Mouse (Mus musculus) liver, embryonic 15.5 days (tissue): Measurements from ENCODE around the gene Zcwpw1. TPM values are rescaled to one million over a fixed set of nuclear protein-coding genes. Genes with fewer than 3 reads are reported as not detected.
A peak's percentile ranks its signal among the peaks of the same experiment; 100 is the strongest.

Experiments
- ATAC-seq: fragments of 200-750 bp; cut with Nextera tagmentation; 2 replicates; pipeline ENCODE4 v1.8.0; 2017; ENCODE audit warnings: moderate number of reproducible peaks, mild to moderate bottlenecking, moderate library complexity; ENCODE audit not compliant: insufficient read depth
- H3K27ac ChIP-seq: fragments of 300-500 bp; sonication (generic); replicated peaks from 2 replicates; pipeline ENCODE4 v1.5.1; 2015; ENCODE audit warnings: mild to moderate bottlenecking, inconsistent platforms
- H3K27me3 ChIP-seq: fragments of 300-500 bp; sonication (generic); 2 replicates; pipeline ENCODE4 v1.6.1; 2015; ENCODE audit warnings: mild to moderate bottlenecking, inconsistent platforms
- H3K36me3 ChIP-seq: fragments of 300-500 bp; sonication (generic); replicated peaks from 2 replicates; pipeline ENCODE4 v1.6.1; 2015; ENCODE audit warnings: moderate library complexity, mild to moderate bottlenecking, inconsistent platforms
- H3K4me1 ChIP-seq: fragments of 300-500 bp; sonication (generic); replicated peaks from 2 replicates; pipeline ENCODE4 v1.6.1; 2015; ENCODE audit warnings: inconsistent platforms
- H3K4me2 ChIP-seq: fragments of 300-500 bp; sonication (generic); 2 replicates; pipeline ENCODE4 v1.6.1; 2015; ENCODE audit warnings: moderate library complexity, mild to moderate bottlenecking, inconsistent platforms
- H3K4me3 ChIP-seq: fragments of 300-500 bp; sonication (generic); replicated peaks from 2 replicates; pipeline ENCODE4 v1.5.1; 2015; ENCODE audit warnings: mild to moderate bottlenecking, inconsistent platforms
- H3K9ac ChIP-seq: fragments of 300-500 bp; sonication (generic); 2 replicates; pipeline ENCODE4 v1.6.1; 2015; ENCODE audit warnings: moderate library complexity, mild to moderate bottlenecking, inconsistent platforms
- H3K9me3 ChIP-seq: fragments of 300-500 bp; sonication (generic); replicated peaks from 2 replicates; pipeline ENCODE4 v1.6.1; 2016; ENCODE audit warnings: inconsistent platforms
- WGBS: fragments of 180-500 bp; shearing (Covaris S2); methylation state at CpG from one replicate; pipeline ENCODE4 v1.1.7; 2015; ENCODE audit warnings: mixed read lengths; ENCODE audit not compliant: insufficient replicate concordance; 5-methylcytosine and 5-hydroxymethylcytosine counted together
- polyA plus RNA-seq: library from polyadenylated mRNA; unstranded; fragments of >200 nt; fragmentation: Nextera tagmentation; extraction: Ambion mirVana; gene quantifications from 2 replicates; pipeline ENCODE4 v1.2.1, GENCODE M21; 2015

Gene Zcwpw1
- polyA plus RNA-seq, 1 experiment from 2014 or later = 3.2 TPM

DNA sequence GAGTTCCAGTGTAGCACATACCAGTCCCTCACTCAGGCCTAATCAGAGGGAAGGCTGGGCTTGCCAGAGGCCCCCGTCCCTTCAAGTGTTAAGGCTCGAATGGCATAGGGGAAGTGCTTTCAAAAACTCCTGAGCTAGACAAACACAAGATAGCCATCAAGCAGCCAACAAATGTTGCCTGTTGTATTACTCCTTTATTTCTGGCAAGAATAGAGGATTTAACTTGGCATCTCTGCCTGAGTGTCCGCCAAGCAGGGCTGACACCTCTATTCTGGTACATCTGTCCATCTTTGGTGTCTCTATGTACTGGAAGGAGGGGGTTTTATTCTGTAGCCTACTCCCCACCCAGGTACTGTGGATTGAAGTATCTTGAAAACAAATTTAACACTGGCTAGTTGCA is 31.5 kb upstream of the Zcwpw1 start:
- H3K4me1 ChIP-seq = peaks cover 48% of the 10 kb centered on the region
- H3K9ac ChIP-seq = no peak overlapping the region
- WGBS = 68% methylated on average over 3 of the region's 3 CpGs
- peaks cover 87% of the 10 kb centered on the region for H3K36me3 ChIP-seq
- no peak for ATAC-seq
- H3K27ac ChIP-seq = no peak overlapping the region
- H3K27me3 ChIP-seq = no peaks in the 10 kb centered on the region
- H3K4me3 ChIP-seq = no peak overlapping the region
- no peaks in the 10 kb centered on the region for H3K9me3 ChIP-seq
- no peak overlapping the region for H3K4me2 ChIP-seq

DNA sequence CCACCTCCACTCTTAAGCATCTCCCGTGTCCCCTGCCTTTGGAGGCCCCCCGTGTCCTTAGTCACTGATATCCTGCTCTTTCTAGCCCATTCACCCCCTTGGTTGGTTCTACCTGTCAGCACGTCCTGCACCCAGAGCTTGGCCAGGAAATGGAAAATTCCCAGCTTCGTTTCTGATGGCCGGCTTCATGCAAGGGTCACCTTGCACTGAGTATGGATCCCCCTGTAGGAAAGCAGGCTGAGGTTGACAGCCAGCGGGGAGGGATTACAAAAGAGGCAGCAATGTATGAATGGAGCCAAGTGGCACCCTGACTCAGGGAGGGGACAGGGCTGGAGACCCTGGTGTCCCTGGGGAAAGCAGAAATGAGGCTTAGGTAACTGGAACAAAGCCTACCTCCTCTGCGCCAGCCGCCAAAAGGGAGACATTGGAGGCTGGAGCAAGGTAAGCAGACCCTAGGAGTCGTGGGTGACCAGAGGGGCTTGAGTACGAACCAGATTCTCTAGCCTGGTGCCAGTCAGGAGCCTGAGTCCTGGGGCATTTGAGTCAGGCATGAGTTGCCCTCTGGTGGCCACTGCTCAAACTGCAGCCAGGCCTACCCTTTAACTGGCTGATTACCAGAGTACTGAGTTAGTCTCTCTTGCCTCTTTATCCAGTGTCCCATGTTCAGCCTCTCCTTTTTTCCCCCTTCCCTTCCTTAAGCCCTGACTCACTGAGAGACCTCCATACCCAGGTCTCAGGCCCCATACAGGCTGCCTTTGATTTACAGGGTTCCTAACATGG is 30.5 kb upstream of the Zcwpw1 start:
- Histone ChIP-seq H3K36me3 (peaks cover 77% of the 10 kb centered on the region), H3K4me3 (no peak overlapping the region), H3K4me2 (no peak overlapping the region), H3K9ac (no peak overlapping the region), H3K27ac (0 out of 2 replicates have a peak overlapping the region, but pooled peaks have one; percentile 25), H3K4me1 (peaks cover 44% of the 10 kb centered on the region), H3K27me3 (no peaks in the 10 kb centered on the region), H3K9me3 (no peaks in the 10 kb centered on the region)
- WGBS = 56% methylated on average over 10 of the region's 10 CpGs
- ATAC-seq = peak; percentile 29; the same call in 1 of the 2 replicates

DNA sequence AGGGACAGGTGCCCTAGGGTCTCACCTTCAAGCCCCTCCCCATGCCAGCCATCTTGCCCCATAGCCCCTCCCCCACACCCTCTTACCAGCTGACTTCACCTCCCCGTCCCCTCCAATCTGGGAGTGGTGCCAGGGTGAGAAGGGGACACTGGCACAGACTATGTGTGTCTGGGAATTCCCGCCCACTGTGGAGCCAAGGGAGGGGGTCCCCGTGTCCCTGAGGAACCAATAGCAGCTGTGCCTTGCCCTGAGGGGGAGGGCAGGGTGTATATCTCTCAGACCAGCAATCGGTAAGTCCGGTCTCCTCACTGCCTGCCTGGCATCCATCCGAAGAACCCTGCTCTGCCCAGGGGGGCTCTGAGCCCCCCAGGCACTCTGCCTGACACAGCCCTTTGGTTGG is 29.7 kb upstream of the Zcwpw1 start:
- peaks cover 40% of the 10 kb centered on the region for H3K4me1 ChIP-seq
- ATAC-seq = no peak
- H3K9ac ChIP-seq = no peak overlapping the region
- 83% methylated on average over 6 of the region's 6 CpGs for WGBS
- no peaks in the 10 kb centered on the region for H3K27me3 ChIP-seq
- H3K4me2 ChIP-seq = no peak overlapping the region
- 0 out of 2 replicates have a peak overlapping the region, but pooled peaks have one; percentile 25 for H3K27ac ChIP-seq
- peaks cover 69% of the 10 kb centered on the region for H3K36me3 ChIP-seq
- no peak overlapping the region for H3K4me3 ChIP-seq
- H3K9me3 ChIP-seq = no peaks in the 10 kb centered on the region

DNA sequence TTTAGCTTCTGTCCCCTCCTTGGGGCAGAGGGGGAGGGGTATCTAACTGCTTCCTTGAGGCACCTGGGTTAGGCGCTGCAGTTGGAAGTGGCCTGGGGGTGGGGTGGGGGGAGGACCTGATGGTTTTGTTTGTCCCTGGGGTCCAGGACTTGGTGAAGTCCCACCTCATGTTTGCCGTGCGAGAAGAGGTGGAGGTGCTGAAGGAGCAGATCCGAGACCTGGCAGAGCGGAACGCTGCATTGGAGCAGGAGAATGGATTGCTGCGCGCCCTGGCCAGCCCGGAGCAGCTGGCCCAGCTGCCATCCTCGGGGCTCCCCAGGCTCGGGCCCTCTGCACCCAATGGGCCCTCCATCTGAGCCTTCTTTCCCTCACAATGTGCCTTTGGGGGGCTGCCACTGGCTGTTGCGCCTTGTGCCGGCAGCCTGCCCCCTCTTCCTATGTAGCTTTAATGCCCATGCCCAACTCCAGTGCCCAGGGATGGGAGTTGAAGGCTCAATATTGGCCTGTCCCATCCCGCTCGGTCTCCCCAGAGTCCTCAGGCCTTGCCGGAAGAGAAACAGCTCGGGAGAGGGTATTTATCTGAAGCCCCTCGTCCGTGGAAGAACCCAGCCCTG is 28.6 kb upstream of the Zcwpw1 start:
- Histone ChIP-seq H3K9ac (no peak overlapping the region), H3K4me3 (no peak overlapping the region), H3K27ac (no peak overlapping the region), H3K9me3 (no peaks in the 10 kb centered on the region), H3K27me3 (no peaks in the 10 kb centered on the region), H3K36me3 (peaks cover 58% of the 10 kb centered on the region), H3K4me1 (peaks cover 33% of the 10 kb centered on the region), H3K4me2 (no peak overlapping the region)
- 90% methylated on average over 19 of the region's 19 CpGs for WGBS
- no peak for ATAC-seq

DNA sequence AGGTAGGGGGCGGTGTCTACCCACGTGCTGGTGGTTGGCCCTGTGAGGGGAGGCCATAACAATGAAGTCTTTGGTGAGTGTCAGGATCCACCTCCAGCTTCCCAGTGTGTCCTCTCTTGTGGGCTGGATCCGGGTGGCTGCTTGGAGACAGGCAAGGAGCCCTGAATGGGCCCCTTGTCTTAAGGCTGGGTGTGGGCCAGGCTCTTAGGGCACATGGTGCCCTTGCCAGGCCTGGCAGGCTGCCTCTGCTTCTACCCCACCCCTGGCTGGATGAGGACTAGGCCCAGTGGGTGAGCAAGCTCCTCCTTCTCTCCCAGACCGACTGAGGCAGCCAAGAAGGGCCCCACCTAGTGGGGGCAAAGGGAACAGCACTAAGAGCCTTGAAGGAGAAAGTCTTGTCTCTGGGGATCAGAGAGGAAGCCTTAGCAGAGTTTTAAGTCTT is 27.6 kb upstream of the Zcwpw1 start:
- 43% methylated on average over 4 of the region's 4 CpGs for WGBS

DNA sequence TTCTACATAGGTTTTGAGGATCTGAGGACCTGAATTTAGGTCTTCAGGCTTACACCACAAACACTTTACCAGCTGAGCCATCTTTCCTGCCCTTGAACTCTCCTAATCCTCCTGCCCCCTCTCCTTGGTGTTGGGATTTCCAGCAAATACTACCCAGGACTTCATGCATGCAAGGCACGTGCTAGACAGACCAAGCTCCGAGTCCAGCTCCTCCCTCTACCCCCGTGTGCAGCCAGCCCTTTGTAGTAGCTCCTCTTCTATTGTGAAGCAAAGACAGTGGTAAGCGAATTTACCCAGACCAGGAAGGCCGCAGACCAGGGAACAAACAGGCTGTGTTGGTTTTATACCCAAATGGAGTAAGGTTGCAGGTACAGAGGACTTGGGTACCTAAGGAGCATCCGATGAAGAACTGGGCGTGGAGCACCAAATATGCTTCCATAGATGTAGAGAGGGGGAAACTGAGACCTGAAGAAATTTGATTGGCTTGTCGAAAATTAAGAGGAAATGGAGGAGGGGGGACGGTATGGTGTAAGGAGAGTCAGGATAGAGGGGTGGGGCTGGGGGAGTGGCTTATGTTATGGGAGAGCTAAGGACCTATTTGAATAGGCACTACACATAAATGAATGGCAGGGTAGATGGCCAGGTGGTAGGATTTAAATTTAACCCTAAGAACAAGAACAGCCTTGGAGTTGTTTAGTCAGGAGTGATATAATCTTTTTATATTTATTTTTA is 22.8 kb upstream of the Zcwpw1 start:
- H3K4me2 ChIP-seq = no peak overlapping the region

More for the DNA sequence above, 27.6 kb upstream of the Zcwpw1 start:
- H3K9me3 ChIP-seq = no peaks in the 10 kb centered on the region
- peaks cover 50% of the 10 kb centered on the region for H3K36me3 ChIP-seq
- H3K4me2 ChIP-seq = no peak overlapping the region
- H3K27ac ChIP-seq = no peak overlapping the region
- peaks cover 29% of the 10 kb centered on the region for H3K4me1 ChIP-seq
- H3K27me3 ChIP-seq = no peaks in the 10 kb centered on the region
- no peak overlapping the region for H3K4me3 ChIP-seq
- no peak overlapping the region for H3K9ac ChIP-seq
- peak; percentile 66 for ATAC-seq

DNA sequence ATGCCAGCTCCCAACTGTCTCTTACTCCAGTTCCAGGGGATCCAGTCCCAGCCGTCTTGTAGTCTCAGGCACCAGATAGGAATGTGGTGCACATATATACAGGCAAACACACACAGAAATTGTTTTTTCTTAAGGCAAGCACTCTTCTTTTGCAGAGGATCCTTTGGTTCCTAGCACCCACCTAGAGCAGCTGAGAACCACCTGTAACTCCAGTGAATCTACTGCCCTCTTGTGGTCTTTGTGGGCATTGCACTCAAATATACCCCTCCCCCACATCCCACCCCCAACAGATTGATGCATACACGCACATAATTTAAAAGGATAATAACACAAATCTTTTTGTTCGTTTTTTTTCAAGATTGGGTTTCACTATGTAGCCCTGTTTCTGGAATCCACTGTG is 21.3 kb upstream of the Zcwpw1 start:
- 45% methylated on average over 3 of the region's 3 CpGs for WGBS
- no peaks in the 10 kb centered on the region for H3K4me1 ChIP-seq
- no peak overlapping the region for H3K4me3 ChIP-seq
- no peaks in the 10 kb centered on the region for H3K36me3 ChIP-seq
- H3K9ac ChIP-seq = no peak overlapping the region
- no peak overlapping the region for H3K4me2 ChIP-seq
- no peaks in the 10 kb centered on the region for H3K9me3 ChIP-seq
- no peaks in the 10 kb centered on the region for H3K27me3 ChIP-seq
- H3K27ac ChIP-seq = no peak overlapping the region
- no peak for ATAC-seq

More for the DNA sequence above, 22.8 kb upstream of the Zcwpw1 start:
- H3K9me3 ChIP-seq = no peaks in the 10 kb centered on the region
- no peak overlapping the region for H3K4me3 ChIP-seq
- WGBS = 63% methylated on average over 9 of the region's 9 CpGs
- H3K9ac ChIP-seq = no peak overlapping the region
- peaks cover 3% of the 10 kb centered on the region for H3K36me3 ChIP-seq
- H3K27ac ChIP-seq = no peak overlapping the region
- ATAC-seq = no peak
- H3K4me1 ChIP-seq = peaks cover 6% of the 10 kb centered on the region
- H3K27me3 ChIP-seq = no peaks in the 10 kb centered on the region

DNA sequence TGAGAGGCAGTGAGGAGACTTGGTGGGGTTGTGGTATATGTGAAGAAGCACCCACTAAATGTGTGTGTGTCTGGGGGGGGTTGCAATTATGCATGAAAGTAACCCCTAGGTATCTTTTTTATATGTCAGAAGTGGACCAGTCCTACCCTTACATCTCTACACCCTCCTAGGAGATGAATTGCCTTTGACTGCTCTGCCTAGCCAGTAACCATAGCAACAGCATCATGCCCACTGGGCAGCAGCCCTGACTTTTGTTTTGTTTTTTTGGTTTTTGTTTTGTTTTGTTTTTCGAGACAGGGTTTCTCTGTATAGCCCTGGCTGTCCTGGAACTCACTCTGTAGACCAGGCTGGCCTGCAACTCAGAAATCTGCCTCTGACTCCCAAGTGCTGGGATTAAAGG is 19.1 kb upstream of the Zcwpw1 start:
- WGBS = 44% methylated on average over 1 of the region's 1 CpGs
- no peak overlapping the region for H3K9ac ChIP-seq
- H3K36me3 ChIP-seq = no peaks in the 10 kb centered on the region
- H3K4me1 ChIP-seq = peaks cover 12% of the 10 kb centered on the region
- H3K27me3 ChIP-seq = no peaks in the 10 kb centered on the region
- H3K4me2 ChIP-seq = no peak overlapping the region
- no peaks in the 10 kb centered on the region for H3K9me3 ChIP-seq
- no peak overlapping the region for H3K4me3 ChIP-seq
- H3K27ac ChIP-seq = no peak overlapping the region
- ATAC-seq = no peak

DNA sequence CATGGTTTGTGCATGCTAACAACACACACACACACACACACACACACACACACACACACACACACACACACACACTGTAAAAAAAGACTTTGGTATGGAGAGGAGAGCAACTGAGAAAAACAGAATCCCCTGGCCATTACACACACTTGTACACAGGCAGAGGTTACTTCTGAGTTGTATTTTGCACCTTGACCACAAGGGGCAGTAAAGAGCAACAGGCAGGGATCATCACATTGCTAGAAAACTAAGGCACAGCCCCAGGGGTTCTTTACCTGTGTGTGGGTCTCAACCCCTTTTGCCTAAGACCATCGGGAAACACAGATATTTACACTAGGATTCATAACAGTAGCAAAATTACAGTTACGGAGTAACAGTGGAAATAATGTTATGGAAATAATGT is 16.9 kb upstream of the Zcwpw1 start:
- ATAC-seq = no peak
- H3K4me1 ChIP-seq = peaks cover 15% of the 10 kb centered on the region
- H3K27me3 ChIP-seq = no peaks in the 10 kb centered on the region
- H3K9ac ChIP-seq = no peak overlapping the region
- 23% methylated on average over 2 of the region's 2 CpGs for WGBS
- H3K36me3 ChIP-seq = no peaks in the 10 kb centered on the region
- no peaks in the 10 kb centered on the region for H3K9me3 ChIP-seq
- no peak overlapping the region for H3K4me3 ChIP-seq
- no peak overlapping the region for H3K4me2 ChIP-seq
- no peak overlapping the region for H3K27ac ChIP-seq

DNA sequence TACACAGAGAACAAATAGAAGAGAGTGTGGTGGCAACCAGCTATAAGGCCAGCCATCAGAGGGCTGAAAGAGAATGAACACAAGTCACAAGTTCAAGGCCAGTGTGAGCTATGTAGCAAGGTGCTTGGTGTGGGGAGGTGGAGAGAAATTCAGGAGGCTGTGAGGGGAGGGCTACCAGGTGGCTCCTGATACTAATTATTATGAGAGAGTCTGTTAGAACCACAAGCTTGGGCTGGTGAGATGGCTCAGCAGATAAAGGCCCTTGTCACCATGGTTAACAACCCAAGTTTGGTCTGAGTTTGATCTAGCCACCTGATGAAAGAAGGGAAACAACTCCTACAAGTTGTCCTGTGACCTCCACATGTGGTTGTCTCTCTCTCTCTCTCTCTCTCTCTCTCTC is 14.8 kb upstream of the Zcwpw1 start:
- Histone ChIP-seq H3K27ac (no peak overlapping the region), H3K4me2 (no peak overlapping the region), H3K4me3 (no peak overlapping the region), H3K9me3 (no peaks in the 10 kb centered on the region), H3K36me3 (no peaks in the 10 kb centered on the region), H3K4me1 (peaks cover 35% of the 10 kb centered on the region), H3K9ac (no peak overlapping the region), H3K27me3 (no peaks in the 10 kb centered on the region)
- no peak for ATAC-seq

DNA sequence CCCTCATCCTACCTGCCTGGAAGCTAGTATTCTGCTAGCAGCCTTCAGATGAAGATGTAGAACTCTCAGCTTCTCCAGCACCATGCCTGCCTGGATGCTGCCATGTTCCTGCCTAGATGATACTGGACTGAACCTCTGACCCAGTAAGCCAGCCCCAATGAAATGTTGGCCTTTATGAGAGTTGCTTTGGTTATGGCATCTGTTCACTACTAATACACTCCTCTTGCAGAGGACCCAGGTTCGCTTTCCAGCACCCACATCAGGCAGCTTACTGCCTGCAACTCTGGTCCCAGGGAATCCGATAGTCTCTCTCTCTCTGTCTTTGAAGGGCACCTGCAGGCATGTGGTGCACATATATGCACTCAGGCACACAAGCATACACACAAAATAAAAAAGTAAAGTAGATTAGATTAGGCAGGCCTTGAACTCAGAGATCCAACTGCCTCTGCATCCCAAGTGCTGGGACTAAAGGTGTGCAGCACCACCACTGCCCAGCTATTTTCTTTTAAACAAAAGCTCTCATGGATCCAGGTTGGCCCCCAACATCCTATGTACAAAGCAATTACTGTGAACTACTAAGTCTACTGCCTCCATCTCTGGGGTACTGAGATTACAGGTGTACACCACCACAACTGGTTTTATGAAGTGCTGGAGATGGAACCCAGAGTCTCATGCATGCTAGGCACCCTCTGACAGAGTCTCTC is 11.9 kb upstream of the Zcwpw1 start:
- H3K4me3 ChIP-seq = no peak overlapping the region
- no peak for ATAC-seq
- H3K9ac ChIP-seq = no peak overlapping the region
- 83% methylated on average over 2 of the region's 2 CpGs for WGBS
- peaks cover 9% of the 10 kb centered on the region for H3K36me3 ChIP-seq
- peaks cover 55% of the 10 kb centered on the region for H3K4me1 ChIP-seq
- H3K27ac ChIP-seq = peak overlapping the region; percentile 60
- H3K4me2 ChIP-seq = no peak overlapping the region
- no peaks in the 10 kb centered on the region for H3K27me3 ChIP-seq
- no peaks in the 10 kb centered on the region for H3K9me3 ChIP-seq
